Mouse (Mus musculus) right cerebral cortex, postnatal 10 days (tissue): Measurements from ENCODE around the gene Mtmr3.

Experiments used
- DNase-seq, 2 experiments: peaks; one replicate each; pipeline ENCODE4 v3.0.0; 2021; ENCODE audit warnings: low spot score in 2 of 2

Mtmr3 gene

DNA sequence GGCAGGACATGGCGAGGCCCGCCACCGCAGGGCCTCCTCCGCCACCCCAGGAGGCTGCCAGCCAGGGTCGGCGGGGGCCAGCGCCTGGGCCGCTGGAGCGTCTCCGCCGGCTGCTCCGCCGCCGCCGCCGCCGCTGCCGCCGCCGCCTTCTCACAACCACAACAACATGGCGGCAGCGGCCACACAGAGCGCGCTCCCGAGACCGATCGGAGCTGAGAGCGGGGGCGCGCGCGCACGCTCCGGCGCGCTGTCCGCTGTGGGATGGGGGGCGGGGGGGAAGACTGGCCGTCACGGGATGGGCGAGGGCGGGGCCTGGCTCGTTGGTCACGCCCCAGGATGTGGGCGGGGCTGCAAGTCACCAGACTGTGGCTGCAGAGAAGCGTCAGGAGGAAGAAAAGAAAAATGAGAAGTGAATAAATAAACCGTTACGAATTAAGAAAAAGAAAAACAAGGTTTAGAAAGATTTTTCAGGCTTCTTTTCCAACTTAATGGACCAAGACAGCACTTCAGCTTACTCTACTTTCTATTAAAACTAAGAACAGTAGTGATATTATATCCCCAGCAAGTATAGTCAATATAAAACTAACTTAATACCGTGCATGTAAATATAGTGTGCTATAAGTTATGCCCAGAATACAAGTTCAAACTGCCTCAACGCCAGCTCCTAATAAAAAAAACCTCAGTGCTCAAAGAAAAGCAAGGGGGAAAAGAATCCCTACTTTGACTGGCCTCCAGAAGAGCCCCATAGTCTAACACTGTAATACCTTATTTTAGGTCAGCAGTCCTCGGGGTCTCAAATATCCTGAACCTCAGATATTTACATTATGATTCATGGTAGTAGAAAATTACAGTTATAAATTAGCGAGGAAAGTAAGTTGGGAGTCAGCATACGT, at the start of gene Mtmr3:
TSS of gene Mtmr3 (minus strand) at position 256 of the 893 bp plus-strand sequence.
- peak; percentile 94 to 95 for DNase-seq

GRCm38 (mm10) chr11:4643722-4644121, 49.1 kb upstream of the Mtmr3 start:
- DNase-seq, result no peak

- no peak for DNase-seq
Observed at GRCm38 (mm10) chr11:4641185-4641584, 46.5 kb upstream of the Mtmr3 start.

GRCm38 (mm10) chr11:4638261-4638660, 43.6 kb upstream of the Mtmr3 start:
- no peak for DNase-seq

DNA sequence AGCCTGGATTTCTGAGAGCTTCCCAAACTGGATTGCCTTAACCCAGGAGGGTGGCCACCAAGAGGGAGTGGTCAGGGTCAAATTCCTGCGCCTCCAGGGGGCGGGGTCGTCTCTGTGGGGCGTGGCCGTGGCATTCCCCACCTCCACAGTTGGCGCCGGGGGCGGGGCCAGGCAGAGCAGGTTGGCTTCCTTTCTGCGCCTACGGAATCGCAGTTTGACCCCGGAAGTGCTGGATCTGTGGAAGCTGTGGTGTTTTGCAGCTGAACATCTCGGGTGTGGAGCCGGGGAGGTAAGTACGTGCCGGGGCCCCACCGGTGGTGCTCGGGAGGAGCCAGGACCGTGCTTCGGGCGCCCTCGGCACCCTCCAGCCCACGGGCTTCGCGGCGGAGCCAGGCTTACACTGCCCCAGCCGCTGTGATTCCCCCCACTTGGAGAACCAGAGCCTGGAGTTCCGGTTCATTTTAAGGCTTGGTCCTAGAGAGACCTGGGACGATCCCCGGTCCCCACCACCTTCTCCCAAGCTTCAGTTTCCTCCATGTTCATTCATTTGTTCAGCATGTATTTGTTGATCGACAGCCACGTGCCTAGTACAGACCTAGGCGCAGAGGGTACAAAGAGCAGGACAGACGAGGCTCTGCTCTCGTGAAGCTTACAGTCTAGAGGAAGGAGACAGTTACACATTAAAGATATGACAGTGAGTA, 43.0 kb upstream of the Mtmr3 start, which contains the start of gene Ascc2:
TSS of gene Ascc2 (plus strand) at position 214 of the 701 bp plus-strand sequence.
- DNase-seq, result peak; percentile 91 to 92

DNA sequence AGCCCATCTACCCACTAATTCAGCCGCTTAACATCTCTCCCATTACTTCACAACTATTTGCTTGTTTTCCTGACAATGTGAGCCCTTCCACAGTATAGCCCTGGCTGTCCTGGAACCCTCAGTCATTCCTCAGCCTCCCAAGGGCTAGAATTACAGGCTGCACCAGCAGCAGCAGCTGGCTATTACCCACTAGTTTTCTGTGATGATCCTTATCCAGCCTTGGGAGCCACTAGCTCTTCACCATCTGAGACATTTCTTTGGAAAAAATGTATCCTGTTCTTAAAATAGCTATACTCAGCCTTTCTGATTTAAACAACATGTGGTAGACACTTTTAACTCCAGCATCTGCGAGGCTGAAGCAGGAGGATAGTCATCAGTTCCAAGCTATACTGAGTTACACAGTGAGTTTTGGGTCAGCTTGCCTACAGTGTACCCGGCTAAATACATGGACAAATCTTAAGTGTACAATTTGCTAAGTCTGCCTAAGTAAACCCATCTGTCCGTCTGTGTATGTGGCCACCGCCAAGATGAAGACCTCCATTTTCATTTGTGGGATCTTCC, 42.2 kb upstream of the Mtmr3 start:
- DNase-seq, result no peak

GRCm38 (mm10) chr11:4634395-4634794, 39.7 kb upstream of the Mtmr3 start:
- DNase-seq, result no peak

GRCm38 (mm10) chr11:4633420-4633819, 38.8 kb upstream of the Mtmr3 start:
- DNase-seq, result no peak

DNA sequence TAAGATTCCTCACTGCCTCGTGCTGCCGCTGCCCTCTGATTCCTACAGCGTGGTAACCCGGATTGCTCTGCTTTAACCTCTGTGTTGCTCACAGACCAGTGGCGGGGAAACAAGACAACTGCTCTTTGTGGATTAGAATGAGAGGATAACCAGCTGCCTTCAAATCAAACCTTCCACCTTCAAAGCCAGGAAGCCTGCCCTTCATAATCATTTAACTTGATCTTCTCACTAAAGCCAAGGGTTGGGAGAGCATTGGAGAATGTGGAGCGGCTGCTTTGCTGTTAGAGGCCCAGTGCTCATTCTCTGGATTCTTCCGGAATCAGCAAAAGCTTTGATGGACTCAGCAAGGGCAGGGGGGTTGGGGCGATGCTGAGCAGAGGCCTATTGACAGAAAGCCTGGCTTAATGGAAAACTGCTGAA, 35.2 kb upstream of the Mtmr3 start:
- DNase-seq, result no peak

GRCm38 (mm10) chr11:4627636-4628035, 33.0 kb upstream of the Mtmr3 start:
- DNase-seq, result no peak

- DNase-seq, result no peak
Observed at GRCm38 (mm10) chr11:4625931-4626330, 31.3 kb upstream of the Mtmr3 start.

DNA sequence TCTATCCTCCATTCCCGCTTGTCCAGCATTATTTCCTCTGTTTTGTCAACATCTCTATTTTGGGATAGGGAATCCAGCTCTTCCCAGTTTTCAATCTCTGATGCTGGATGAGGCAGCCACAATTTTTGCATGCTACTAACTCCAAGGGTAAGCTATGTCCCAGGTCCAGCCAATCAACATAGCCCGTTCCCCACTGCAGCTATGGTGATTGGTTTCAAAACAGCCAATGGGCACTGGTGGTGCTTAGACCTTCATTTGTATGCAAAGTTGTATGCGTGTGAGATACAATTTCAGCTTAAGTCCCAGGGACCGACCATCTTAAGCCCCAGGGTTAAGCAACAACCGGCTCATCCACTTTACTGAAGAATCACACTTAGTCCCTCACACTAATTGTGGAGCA, 28.3 kb upstream of the Mtmr3 start:
- DNase-seq, result no peak

GRCm38 (mm10) chr11:4622442-4622986, 27.9 kb upstream of the Mtmr3 start:
- no peak for DNase-seq

- DNase-seq, result no peak
Observed at GRCm38 (mm10) chr11:4621866-4622265, 27.2 kb upstream of the Mtmr3 start.

DNA sequence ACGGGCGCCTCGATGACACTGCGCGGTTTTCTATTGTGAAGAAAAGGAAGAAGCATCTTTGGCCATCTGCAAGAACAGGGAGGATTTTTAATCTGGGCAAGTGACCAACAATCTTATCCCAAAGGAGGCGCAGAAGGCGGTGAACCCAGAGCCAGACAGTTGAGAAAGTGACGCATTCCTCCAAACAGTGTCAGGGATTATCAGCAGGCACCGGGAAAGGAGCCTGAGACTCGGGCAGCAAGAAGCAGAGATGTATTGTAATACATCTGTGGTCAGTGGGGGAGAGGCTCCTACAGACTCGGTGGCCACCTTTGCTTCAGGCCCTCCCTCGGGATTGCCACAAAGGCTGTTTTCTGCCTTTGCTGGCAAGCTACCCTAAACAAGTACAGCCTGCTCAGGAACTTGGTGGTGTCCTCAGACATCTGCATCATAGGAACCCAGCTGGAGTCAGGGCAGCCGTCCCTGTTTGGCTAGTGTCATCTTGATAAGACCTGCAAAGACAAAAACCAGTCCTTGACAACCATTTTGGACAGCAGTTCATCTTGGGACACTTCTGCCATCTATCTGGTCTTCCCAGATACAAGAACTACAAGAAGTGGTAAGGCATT, 25.9 kb upstream of the Mtmr3 start:
- no peak for DNase-seq

DNA sequence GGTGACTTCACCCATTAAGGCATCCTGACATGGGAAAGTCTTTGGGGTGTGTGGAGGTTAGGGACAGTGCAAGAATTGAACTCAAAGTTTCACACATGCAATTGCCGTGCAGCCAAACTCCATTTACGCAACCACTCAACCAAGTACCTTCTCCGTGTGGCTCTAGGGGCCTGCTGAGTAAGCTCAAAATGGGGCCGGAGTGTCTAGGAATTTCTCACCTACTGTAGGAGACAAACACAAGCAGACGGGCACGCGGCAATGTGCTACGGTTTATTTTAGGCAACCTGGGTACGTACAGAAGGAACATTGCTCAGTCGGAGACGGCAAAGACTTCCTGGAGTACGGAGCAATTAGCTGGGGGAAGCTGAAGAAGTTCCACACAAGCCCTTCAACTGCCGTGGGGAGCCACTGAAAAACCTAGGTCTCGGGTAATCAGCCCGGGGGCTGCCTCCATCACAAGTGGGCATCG, 25.4 kb upstream of the Mtmr3 start, which contains the start of gene Gm11032:
TSS of gene Gm11032 (plus strand) at position 51 of the 469 bp plus-strand sequence.
- DNase-seq, result peak; percentile 44 to 54

- DNase-seq, result no peak
Observed at GRCm38 (mm10) chr11:4611904-4612303, 17.2 kb upstream of the Mtmr3 start.

- no peak for DNase-seq
Observed at GRCm38 (mm10) chr11:4606541-4606940, 11.9 kb upstream of the Mtmr3 start.

GRCm38 (mm10) chr11:4605414-4605813, 10.8 kb upstream of the Mtmr3 start:
- no peak for DNase-seq

- DNase-seq, result no peak
Observed at GRCm38 (mm10) chr11:4604441-4604840, 9.8 kb upstream of the Mtmr3 start.

DNA sequence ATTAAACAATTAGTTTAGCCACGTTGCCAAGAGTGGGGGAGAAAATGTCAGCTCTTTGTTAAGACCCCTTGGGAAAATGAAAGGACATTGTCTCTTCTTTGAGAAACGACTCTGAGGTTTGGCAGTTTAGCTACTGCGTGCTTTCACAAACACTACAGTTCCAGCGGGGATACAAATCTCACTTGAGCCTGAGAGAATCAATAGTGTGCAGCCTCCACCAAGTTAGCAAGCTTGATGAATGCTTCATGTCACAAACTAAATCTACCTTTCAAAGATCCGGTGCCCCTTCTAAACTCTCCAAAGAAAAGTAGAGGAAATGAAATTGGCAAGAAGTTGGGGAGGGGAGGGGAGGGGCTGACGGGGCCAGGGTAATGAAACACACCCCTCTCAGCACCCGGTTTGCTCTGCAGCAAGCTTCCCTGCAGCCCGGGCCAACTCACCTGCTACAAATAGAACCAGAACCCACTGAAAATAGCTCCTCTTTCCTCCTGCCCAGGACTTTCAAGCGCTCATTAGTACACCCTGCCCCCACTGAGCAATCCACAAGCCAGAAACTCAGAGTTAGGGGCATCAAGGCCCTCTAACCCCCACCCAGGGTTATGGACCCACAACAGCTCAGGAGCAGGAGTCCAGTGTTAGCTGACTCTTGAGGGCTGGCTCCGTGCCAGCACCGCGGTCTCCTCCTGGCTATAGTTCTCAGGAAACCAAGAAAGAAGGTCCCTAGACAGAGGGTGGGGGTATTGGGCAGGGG, 8.2 kb upstream of the Mtmr3 start:
- DNase-seq, result peak in 1 of 2 experiments; percentile 30
